Mouse (Mus musculus) c-Kit-positive CD71-positive TER-119-positive erythroid progenitor cells, embryonic 14.5 days (primary cell): ENCODE measurements at regions not wholly inside any gene's neighbourhood (a gene's known extent, or its start where the extent isn't known, plus 50 kb on each side); places are given as distances from the start of the nearest gene placed in this dataset.

Source experiments
- DNase-seq: peaks from one replicate; pipeline ENCODE4 v3.0.0-alpha.2; 2013; ENCODE audit warnings: low spot score

GRCm38 (mm10) chrX:85329474-85330225 is 80.2 kb downstream of the Fthl17a start:
- DNase-seq: peak; percentile 1

- no peak for DNase-seq
Observed at GRCm38 (mm10) chrX:85343517-85343916, 94.0 kb downstream of the Fthl17a start.

- no peak for DNase-seq
Observed at GRCm38 (mm10) chrX:85375296-85375695, 125.8 kb downstream of the Fthl17a start.

- no peak for DNase-seq
Observed at GRCm38 (mm10) chrX:85384452-85384851, 135.0 kb downstream of the Fthl17a start.
